Mouse (Mus musculus): ENCODE data around the gene AL607142.1. TPM values are rescaled to one million over a fixed set of nuclear protein-coding genes. Genes with fewer than 3 reads are reported as not detected.

Gene AL607142.1
- total RNA-seq, 2 experiments from 2014 or later: not detected

- intact Hi-C loops (cut with DNase I): no loop called here
- DNase-seq: no peak
These were observed 10.7 kb upstream of the AL607142.1 start for GRCm38 (mm10) chr4:120054145-120054544.

GRCm38 (mm10) chr4:120056451-120056850 lies 8.3 kb upstream of the AL607142.1 start:
- intact Hi-C loops (cut with DNase I): no loop called here
- DNase-seq: no peak

- intact Hi-C loops (cut with DNase I): no loop called here
- no peak for DNase-seq
These were observed 7.3 kb upstream of the AL607142.1 start for GRCm38 (mm10) chr4:120057529-120057928.

GRCm38 (mm10) chr4:120058157-120058556 lies 6.6 kb upstream of the AL607142.1 start:
- no peak for DNase-seq
- intact Hi-C loops (cut with DNase I): no loop called here

GRCm38 (mm10) chr4:120058794-120059193 lies 6.0 kb upstream of the AL607142.1 start:
- no peak for DNase-seq
- intact Hi-C loops (cut with DNase I): no loop called here

GRCm38 (mm10) chr4:120061727-120062126 lies 3.1 kb upstream of the AL607142.1 start:
- intact Hi-C loops (cut with DNase I): no loop called here
- DNase-seq: no peak

GRCm38 (mm10) chr4:120062198-120062597 lies 2.6 kb upstream of the AL607142.1 start:
- intact Hi-C loops (cut with DNase I): no loop called here
- no peak for DNase-seq

- no peak for DNase-seq
- intact Hi-C loops (cut with DNase I): no loop called here
These were observed 2.0 kb upstream of the AL607142.1 start for GRCm38 (mm10) chr4:120062754-120063153.

- no peak for DNase-seq
- intact Hi-C loops (cut with DNase I): no loop called here
These were observed 1.3 kb upstream of the AL607142.1 start for GRCm38 (mm10) chr4:120063353-120064124.

- intact Hi-C loops (cut with DNase I): no loop called here
- DNase-seq: no peak
These were observed 2.2 kb downstream of the AL607142.1 start for GRCm38 (mm10) chr4:120066841-120067591.

- intact Hi-C loops (cut with DNase I): no loop called here
- DNase-seq: no peak
These were observed 2.9 kb downstream of the AL607142.1 start for GRCm38 (mm10) chr4:120067592-120068235.

GRCm38 (mm10) chr4:120068883-120069581 lies 4.2 kb downstream of the AL607142.1 start:
- no peak for DNase-seq
- intact Hi-C loops (cut with DNase I): no loop called here

- DNase-seq: no peak
- intact Hi-C loops (cut with DNase I): no loop called here
These were observed 4.8 kb downstream of the AL607142.1 start for GRCm38 (mm10) chr4:120069582-120069980.

GRCm38 (mm10) chr4:120071411-120071810 lies 6.6 kb downstream of the AL607142.1 start:
- no peak for DNase-seq
- intact Hi-C loops (cut with DNase I): no loop called here

GRCm38 (mm10) chr4:120071842-120072507 lies 7.2 kb downstream of the AL607142.1 start:
- intact Hi-C loops (cut with DNase I): no loop called here

GRCm38 (mm10) chr4:120074061-120074460 lies 9.3 kb downstream of the AL607142.1 start:
- intact Hi-C loops (cut with DNase I): no loop called here
- no peak for DNase-seq

More at GRCm38 (mm10) chr4:120071842-120072507, 7.2 kb downstream of the AL607142.1 start:
- peak in 1 of 2 experiments; percentile 14 for DNase-seq

- intact Hi-C loops (cut with DNase I): no loop called here
- DNase-seq: no peak
These were observed 12.5 kb downstream of the AL607142.1 start for GRCm38 (mm10) chr4:120077322-120077721.

- DNase-seq: no peak
- intact Hi-C loops (cut with DNase I): no loop called here
These were observed 17.7 kb downstream of the AL607142.1 start for GRCm38 (mm10) chr4:120082527-120082926.

- intact Hi-C loops (cut with DNase I): no loop called here
- DNase-seq: peak in 1 of 2 experiments; percentile 34
These were observed 18.9 kb downstream of the AL607142.1 start for GRCm38 (mm10) chr4:120083700-120084099.

GRCm38 (mm10) chr4:120089536-120089935 lies 24.7 kb downstream of the AL607142.1 start:
- intact Hi-C loops (cut with DNase I): no loop called here
- no peak for DNase-seq
